Mouse (Mus musculus) stomach, embryonic 14.5 days (tissue): ENCODE measurements around the gene Taz. TPM values are rescaled to one million over a fixed set of nuclear protein-coding genes. Genes with fewer than 3 reads are reported as not detected.
A peak's percentile ranks its signal among the peaks of the same experiment; 100 is the strongest.

ENCODE experiments used
- ATAC-seq: fragments of 200-750 bp; cut with Nextera tagmentation; 2 replicates; pipeline ENCODE4 v1.8.0; 2017; ENCODE audit warnings: low read depth, moderate TSS enrichment; ENCODE audit not compliant: insufficient number of reproducible peaks, insufficient read depth, low FRiP score
- H3K27ac ChIP-seq: fragments of 300-500 bp; sonication (generic); 2 replicates; pipeline ENCODE4 v1.5.1; 2014; ENCODE audit warnings: mild to moderate bottlenecking, low read length, moderate library complexity, mixed read lengths
- H3K27me3 ChIP-seq: fragments of 300-500 bp; sonication (generic); 2 replicates; pipeline ENCODE4 v1.6.1; 2014; ENCODE audit warnings: low read length, control low read depth, mixed read lengths; ENCODE audit not compliant: control insufficient read depth, insufficient read depth
- H3K36me3 ChIP-seq: fragments of 300-500 bp; sonication (generic); 2 replicates; pipeline ENCODE4 v1.6.1; 2014; ENCODE audit warnings: mild to moderate bottlenecking, control low read depth, low read length, moderate library complexity, mixed read lengths; ENCODE audit not compliant: control insufficient read depth, insufficient read depth
- H3K4me1 ChIP-seq: fragments of 300-500 bp; sonication (generic); 2 replicates; pipeline ENCODE4 v1.6.1; 2014; ENCODE audit warnings: low read length, control low read depth, mixed read lengths; ENCODE audit not compliant: control insufficient read depth, insufficient read depth
- H3K4me2 ChIP-seq: fragments of 300-500 bp; sonication (generic); replicated peaks from 2 replicates; pipeline ENCODE4 v1.6.1; 2014; ENCODE audit warnings: low read depth, low read length, control low read depth
- H3K4me3 ChIP-seq: fragments of 300-500 bp; sonication (generic); 2 replicates; pipeline ENCODE4 v1.5.1; 2014; ENCODE audit warnings: low read depth, low read length, control low read depth
- H3K9ac ChIP-seq: fragments of 300-500 bp; sonication (generic); replicated peaks from 2 replicates; pipeline ENCODE4 v1.6.1; 2014; ENCODE audit warnings: low read depth, mild to moderate bottlenecking, control low read depth, low read length, moderate library complexity, mixed read lengths
- H3K9me3 ChIP-seq: fragments of 300-500 bp; sonication (generic); 2 replicates; pipeline ENCODE4 v1.6.1; 2016; ENCODE audit warnings: low read depth, low read length, control low read depth; ENCODE audit not compliant: control insufficient read depth
- WGBS: fragments of 180-500 bp; shearing (Covaris S2); extraction: QIAGEN DNeasy Blood & Tissue Kit; methylation state at CpG from one replicate; pipeline ENCODE4 v1.1.7; 2014; 5-methylcytosine and 5-hydroxymethylcytosine counted together
- polyA plus RNA-seq: library from polyadenylated mRNA; unstranded; fragments of >200 nt; fragmentation: Nextera tagmentation; extraction: Ambion mirVana; gene quantifications from 2 replicates; pipeline ENCODE4 v1.2.1, GENCODE M21; 2014

Gene Taz
- polyA plus RNA-seq, 1 experiment from 2014 or later = 64.6 TPM

- no peaks in the 10 kb centered on the region for H3K9me3 ChIP-seq
- no peak overlapping the region for H3K9ac ChIP-seq
- no peaks in the 10 kb centered on the region for H3K27me3 ChIP-seq
- no peaks in the 10 kb centered on the region for H3K4me1 ChIP-seq
- no peak overlapping the region for H3K4me2 ChIP-seq
- no peak overlapping the region for H3K27ac ChIP-seq
- ATAC-seq = no peak
- no peaks in the 10 kb centered on the region for H3K36me3 ChIP-seq
- no peak overlapping the region for H3K4me3 ChIP-seq
- 68% methylated on average over 4 of the region's 4 CpGs for WGBS
Observed at GRCm38 (mm10) chrX:74293431-74293830, 11.7 kb downstream of the Taz start.

- Histone ChIP-seq H3K9me3 (no peaks in the 10 kb centered on the region), H3K27ac (no peak within 1 kb of the TSS), H3K36me3 (peaks cover 2% of the 10 kb centered on the region; the same call in 1 of the 2 replicates), H3K4me1 (no peaks in the 10 kb centered on the region), H3K4me2 (peak within 1 kb of the TSS; percentile 58), H3K9ac (peak within 1 kb of the TSS; percentile 58), H3K27me3 (no peaks in the 10 kb centered on the region), H3K4me3 (peak within 1 kb of the TSS; percentile 54)
- peak; percentile 99 for ATAC-seq
- WGBS = 23% methylated on average over 37 of the region's 37 CpGs
Observed at GRCm38 (mm10) chrX:74296538-74297448, 15.1 kb downstream of the Taz start, which contains the start of gene Atp6ap1. Gene Atp6ap1 (plus strand): TSS chrX:74297097.

GRCm38 (mm10) chrX:74298348-74298747 lies 16.6 kb downstream of the Taz start:
- Histone ChIP-seq H3K9me3 (no peaks in the 10 kb centered on the region), H3K4me1 (no peaks in the 10 kb centered on the region), H3K4me3 (no peak overlapping the region), H3K36me3 (peaks cover 4% of the 10 kb centered on the region; the same call in 1 of the 2 replicates), H3K9ac (no peak overlapping the region), H3K27ac (no peak overlapping the region), H3K4me2 (no peak overlapping the region), H3K27me3 (no peaks in the 10 kb centered on the region)
- no peak for ATAC-seq
- 72% methylated on average over 1 of the region's 1 CpGs for WGBS

- no peaks in the 10 kb centered on the region for H3K4me1 ChIP-seq
- peaks cover 7% of the 10 kb centered on the region; the same call in 1 of the 2 replicates for H3K36me3 ChIP-seq
- no peaks in the 10 kb centered on the region for H3K27me3 ChIP-seq
- no peak overlapping the region for H3K4me2 ChIP-seq
- H3K4me3 ChIP-seq = no peak overlapping the region
- 70% methylated on average over 3 of the region's 3 CpGs for WGBS
- no peak for ATAC-seq
- H3K27ac ChIP-seq = no peak overlapping the region
- H3K9me3 ChIP-seq = no peaks in the 10 kb centered on the region
- H3K9ac ChIP-seq = no peak overlapping the region
Observed at GRCm38 (mm10) chrX:74299721-74300120, 18.0 kb downstream of the Taz start.

GRCm38 (mm10) chrX:74304867-74305700 lies 23.4 kb downstream of the Taz start, which contains the start of gene Gdi1:
Gene Gdi1 (plus strand): TSS chrX:74304998.
- Histone ChIP-seq H3K27ac (peak within 1 kb of the TSS; percentile 80; the same call in 1 of the 2 replicates), H3K4me1 (no peaks in the 10 kb centered on the region), H3K36me3 (peaks cover 25% of the 10 kb centered on the region), H3K27me3 (no peaks in the 10 kb centered on the region), H3K9ac (peak within 1 kb of the TSS; percentile 47), H3K9me3 (no peaks in the 10 kb centered on the region), H3K4me3 (peak within 1 kb of the TSS; percentile 50), H3K4me2 (peak within 1 kb of the TSS; percentile 60)
- 15% methylated on average over 40 of the region's 41 CpGs for WGBS
- peak; percentile 81 for ATAC-seq

- Histone ChIP-seq H3K9ac (peak within 1 kb of the TSS; percentile 53; the same call in 1 of the 2 replicates), H3K4me1 (no peaks in the 10 kb centered on the region), H3K4me3 (peak within 1 kb of the TSS; percentile 55), H3K27ac (peak within 1 kb of the TSS; percentile 55; the same call in 1 of the 2 replicates), H3K9me3 (no peaks in the 10 kb centered on the region), H3K36me3 (peaks cover 14% of the 10 kb centered on the region), H3K27me3 (no peaks in the 10 kb centered on the region), H3K4me2 (peak within 1 kb of the TSS; percentile 55)
- WGBS = 17% methylated on average over 59 of the region's 59 CpGs
- ATAC-seq = peak; percentile 96
Observed at GRCm38 (mm10) chrX:74312540-74313464, 31.1 kb downstream of the Taz start, which contains the start of gene Fam50a. Gene Fam50a (plus strand): TSS chrX:74313033.

- Histone ChIP-seq H3K4me2 (peak within 1 kb of the TSS; percentile 63), H3K27me3 (no peaks in the 10 kb centered on the region), H3K9me3 (no peaks in the 10 kb centered on the region), H3K4me3 (peak within 1 kb of the TSS; percentile 47), H3K4me1 (0 out of 2 replicates have a peak, but pooled peaks cover 6% of the 10 kb centered on the region), H3K9ac (peak within 1 kb of the TSS; percentile 42), H3K27ac (no peak within 1 kb of the TSS), H3K36me3 (no peaks in the 10 kb centered on the region; the same call in 1 of the 2 replicates)
- peak; percentile 94 for ATAC-seq
- 14% methylated on average over 22 of the region's 30 CpGs for WGBS
Observed at GRCm38 (mm10) chrX:74328725-74329161, 47.0 kb downstream of the Taz start, which contains the start of gene Plxna3. Gene Plxna3 (plus strand): TSS chrX:74329066.
